Mouse (Mus musculus) inflammation-experienced regulatory T-cells, adult 6 months (primary cell): ENCODE measurements around the gene Nfkbie. TPM values are rescaled to one million over a fixed set of nuclear protein-coding genes. Genes with fewer than 3 reads are reported as not detected.

Experiments
- ATAC-seq: one replicate; pipeline ENCODE4 v1.8.0; 2017
- polyA plus RNA-seq, 3 experiments: library from polyadenylated mRNA; unstranded; fragments of 100-300 nt; shearing (Covaris generic); gene quantifications; one replicate each; pipeline ENCODE4 v1.2.1; 2017

The Nfkbie gene
- polyA plus RNA-seq, 3 experiments from 2014 or later: 35.1 to 44.1 (median 43.1) TPM

DNA sequence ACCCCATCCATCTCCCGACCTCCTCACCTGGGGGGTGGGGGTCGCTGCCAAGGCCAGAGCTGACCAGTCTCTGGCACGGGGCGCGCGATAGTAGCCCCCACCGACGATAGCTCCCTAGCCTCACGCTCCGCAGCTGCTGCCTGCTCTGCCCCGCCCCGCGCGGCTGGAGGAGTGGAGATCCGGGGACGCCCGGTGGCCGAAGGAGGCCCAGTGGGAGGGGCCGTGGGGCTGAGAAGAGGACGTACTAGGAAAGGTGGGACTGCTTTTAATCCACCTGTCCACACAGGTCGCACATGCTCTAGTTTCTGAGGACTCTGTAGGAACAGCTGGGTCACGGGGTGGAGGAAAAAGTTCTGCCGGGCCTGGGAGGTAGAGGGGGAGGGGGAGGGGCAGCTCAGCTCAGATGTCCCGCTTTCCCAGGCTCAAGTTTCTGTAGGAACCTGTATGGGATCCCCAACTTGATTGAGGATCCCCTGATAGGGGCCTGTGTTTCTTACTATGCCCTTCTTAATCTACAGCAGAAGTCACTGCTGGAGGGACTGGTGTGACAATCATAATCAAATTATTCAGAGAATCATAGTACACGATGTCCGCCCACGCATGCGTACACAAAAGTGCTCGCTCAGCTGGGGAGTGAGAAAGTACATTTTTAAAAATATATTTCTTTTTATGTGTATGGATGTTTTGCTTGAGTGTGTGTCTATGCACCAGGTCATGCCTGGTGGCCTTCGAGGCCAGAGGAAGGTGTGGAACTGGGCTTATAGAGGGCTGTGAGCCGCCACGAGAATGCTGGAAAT is 44.1 kb downstream of the Nfkbie start, which contains the start of gene Slc29a1:
Gene Slc29a1, minus strand, starts transcription at position 161 of the 797 bp plus-strand sequence.
- ATAC-seq: no peak

DNA sequence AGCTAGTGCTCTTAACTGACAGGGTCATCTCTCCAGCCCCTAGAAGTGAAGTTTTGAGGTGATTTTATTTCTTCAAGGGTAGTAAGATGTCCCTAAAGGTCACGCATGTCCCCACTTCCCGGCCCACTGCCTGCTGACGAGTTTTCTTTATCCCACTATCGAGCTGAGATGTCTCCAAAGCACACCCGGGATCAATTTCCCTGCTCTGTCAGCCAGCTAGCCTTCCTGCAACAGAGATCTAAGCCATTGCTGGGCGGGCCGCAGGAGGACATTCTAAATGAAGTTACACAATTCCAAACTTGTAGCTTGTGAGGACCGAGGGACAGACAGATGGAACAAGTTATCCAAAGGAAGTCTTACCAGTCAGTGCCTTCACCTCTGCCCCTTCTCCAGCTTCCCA is 44.8 kb downstream of the Nfkbie start:
- no peak for ATAC-seq

DNA sequence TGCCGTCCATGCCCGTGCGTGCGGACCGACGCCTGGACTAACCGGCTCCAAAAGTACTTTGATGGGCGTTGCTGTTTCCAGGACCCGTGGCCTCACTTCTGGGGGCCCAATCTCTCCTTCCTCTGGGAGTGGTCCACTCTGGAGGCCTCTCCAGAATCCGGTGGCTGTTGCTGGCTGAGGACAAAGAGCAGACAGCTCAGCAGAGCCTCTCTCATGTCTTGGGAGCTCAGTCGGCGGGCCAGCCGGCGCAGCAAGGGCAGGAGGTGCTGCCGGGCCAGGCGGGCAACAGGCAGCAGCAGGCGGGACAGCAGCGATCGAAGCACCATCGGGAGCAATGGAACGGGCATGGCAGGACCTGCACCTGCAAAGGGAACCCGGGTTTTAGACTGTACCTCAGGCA is 45.8 kb downstream of the Nfkbie start:
- no peak for ATAC-seq

DNA sequence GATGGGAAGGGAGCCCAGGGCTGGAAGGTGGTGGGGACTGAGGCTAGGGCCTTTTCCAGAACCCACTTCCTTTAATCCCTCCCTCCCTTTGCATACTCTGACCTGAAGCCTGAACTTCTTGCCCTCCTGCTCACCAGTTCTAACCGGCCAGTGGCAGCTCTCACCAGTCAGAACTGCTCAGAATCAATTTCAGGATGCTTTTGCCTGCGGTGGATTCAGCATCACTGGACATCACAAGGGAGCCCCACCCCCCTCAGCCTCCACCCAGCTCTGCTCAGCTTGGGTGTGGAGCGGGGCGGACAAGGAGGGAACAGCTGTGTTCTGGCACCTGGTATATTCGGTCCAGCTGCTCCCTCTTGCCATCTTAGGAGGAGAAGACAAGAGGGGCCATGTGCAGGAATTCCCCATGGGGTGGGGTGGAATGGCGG is 46.4 kb downstream of the Nfkbie start, which contains the start of gene Mymx:
Gene Mymx, minus strand, starts transcription at position 226 of the 428 bp plus-strand sequence.
- ATAC-seq: no peak

DNA sequence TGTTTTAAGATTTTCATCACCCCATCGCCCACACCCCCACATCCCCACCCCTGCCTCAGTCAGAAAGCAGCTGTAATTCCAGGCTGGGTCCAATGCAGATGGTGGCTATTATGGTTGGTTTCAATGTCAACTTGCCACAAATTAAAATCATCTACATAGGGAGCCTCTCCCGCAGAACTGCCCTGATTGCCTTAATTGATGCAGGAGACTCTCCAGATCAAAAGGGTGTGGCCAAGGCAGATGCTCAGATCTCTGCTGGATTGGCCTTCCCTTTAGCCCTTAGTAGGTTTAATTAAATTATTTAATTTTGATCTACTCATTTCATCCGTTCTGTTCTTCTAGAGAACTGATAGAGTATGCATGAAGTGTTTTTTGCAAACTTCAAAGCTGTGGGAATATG is 47.5 kb downstream of the Nfkbie start:
- ATAC-seq: no peak

- no peak for ATAC-seq
Measured at GRCm38 (mm10) chr17:45606992-45607879, 51.7 kb downstream of the Nfkbie start.

DNA sequence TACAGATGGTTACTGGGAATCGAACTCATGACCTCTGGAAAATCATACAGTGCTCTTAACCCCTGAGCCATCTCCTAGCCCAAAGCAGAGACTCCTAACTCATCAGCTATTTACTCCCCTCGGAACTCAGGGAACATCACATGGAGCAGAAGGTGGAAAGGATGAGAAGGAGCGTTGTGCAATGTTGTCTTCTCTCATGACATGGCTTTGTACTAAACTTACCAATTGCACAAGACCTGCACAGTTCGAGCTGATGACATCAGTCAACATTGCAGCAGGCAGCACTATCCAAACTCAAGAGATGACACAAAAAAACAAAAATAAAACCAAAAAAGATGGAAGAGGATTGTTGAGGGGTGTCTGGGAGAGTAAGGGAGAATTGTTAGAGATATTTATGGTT is 52.9 kb downstream of the Nfkbie start:
- ATAC-seq: no peak

- no peak for ATAC-seq
Measured at GRCm38 (mm10) chr17:45610144-45610866, 54.8 kb downstream of the Nfkbie start.

GRCm38 (mm10) chr17:45612008-45612407 is 56.5 kb downstream of the Nfkbie start:
- ATAC-seq: no peak

Other genes starting within 250 kb of the Nfkbie start
- gene Cdc5l, start 122.0 kb upstream of the Nfkbie start, polyA plus RNA-seq: 10 to 100 TPM; 64.4 to 73.0 (median 70.3) TPM
- 1 to 10 TPM; 1.3 to 2.0 (median 1.7) TPM for gene Spats1, start 80.3 kb upstream of the Nfkbie start, polyA plus RNA-seq
- gene Aars2, start 48.9 kb upstream of the Nfkbie start, polyA plus RNA-seq: 1 to 10 TPM; 2.2 to 2.7 (median 2.3) TPM
- gene Tcte1, start 32.3 kb upstream of the Nfkbie start, polyA plus RNA-seq: not detected
- under 1 TPM; 0.12 to 0.63 (median 0.14) TPM for gene Tmem151b, start 6.0 kb upstream of the Nfkbie start, polyA plus RNA-seq
- gene Slc35b2, start 8.2 kb downstream of the Nfkbie start, polyA plus RNA-seq: 10 to 100 TPM; 30.2 to 38.1 (median 32.6) TPM
- 1,000 to 10,000 TPM in 1 of 3 experiments, 100 to 1,000 TPM in 2; 939 to 1,028 (median 983) TPM for gene Hsp90ab1, start 17.6 kb downstream of the Nfkbie start, polyA plus RNA-seq
- 100 to 1,000 TPM in 2 of 3 experiments, 10 to 100 TPM in 1; 72.2 to 131 (median 109) TPM for gene Slc29a1, start 43.9 kb downstream of the Nfkbie start, polyA plus RNA-seq
- not detected for gene Mymx, start 46.4 kb downstream of the Nfkbie start, polyA plus RNA-seq
- not detected for gene Capn11, start 103.6 kb downstream of the Nfkbie start, polyA plus RNA-seq
- 10 to 100 TPM; 74.5 to 88.1 (median 87.7) TPM for gene Mrpl14, start 130.6 kb downstream of the Nfkbie start, polyA plus RNA-seq
- 1 to 10 TPM; 2.0 to 2.7 (median 2.4) TPM for gene Tmem63b, start 131.2 kb downstream of the Nfkbie start, polyA plus RNA-seq
- not detected for gene 1600014C23Rik, start 178.1 kb downstream of the Nfkbie start, polyA plus RNA-seq